Mouse (Mus musculus) heart, adult 2 months (tissue): ENCODE data around the gene Nos1ap.

Experiments used
- CTCF ChIP-seq: fragments of 200-600 bp; IDR thresholded peaks from 2 replicates; pipeline ENCODE4 v1.8.1; 2022; ENCODE audit warnings: antibody characterized with exemption, mild to moderate bottlenecking, moderate library complexity
- EP300 ChIP-seq: fragments of 200-500 bp; IDR thresholded peaks from 2 replicates; pipeline ENCODE4 v1.6.1; 2011; ENCODE audit warnings: low read depth, low read length, control low read depth; ENCODE audit not compliant: insufficient read depth
- POLR2A ChIP-seq: fragments of 200-500 bp; IDR thresholded peaks from 2 replicates; pipeline ENCODE4 v1.6.1; 2011; ENCODE audit warnings: mild to moderate bottlenecking, low read depth, low read length, control low read depth; ENCODE audit not compliant: insufficient read depth

DNA sequence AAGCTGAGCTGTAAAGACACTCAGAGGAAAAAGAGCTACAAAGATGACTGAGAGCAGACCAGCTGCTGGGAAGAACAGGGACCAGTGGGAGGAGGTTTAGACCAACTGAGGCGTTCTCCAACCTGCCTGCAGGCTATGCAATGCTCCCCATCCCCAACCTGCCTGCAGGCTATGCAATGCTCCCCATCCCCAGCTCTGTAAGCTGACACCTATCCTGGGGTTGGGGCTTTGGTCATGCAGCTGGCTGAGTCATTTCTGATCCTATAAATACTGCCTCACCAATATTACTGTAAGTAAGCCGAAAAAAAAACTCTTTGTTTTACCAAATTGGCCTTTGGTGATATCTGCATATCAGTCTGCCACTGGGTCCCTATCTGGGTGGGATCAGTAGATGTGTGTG is 172.7 kb downstream of the Nos1ap start:
- no peak for TF ChIP-seq CTCF
- TF ChIP-seq POLR2A = no peak
- no peak for TF ChIP-seq EP300
